Mouse (Mus musculus) heart, adult 9 months (tissue): ENCODE measurements around the gene C5ar1.
"Not testable (repeated sequence)": the region's sequence is repeated elsewhere in the genome, so short reads cannot be mapped to it uniquely, and the experiment has no call there.

Experiments used
- DNase-seq, 2 experiments: peaks; one replicate each; pipeline ENCODE4 v3.0.0; 2022; ENCODE audit warnings: low spot score in 2 of 2

The C5ar1 gene

GRCm38 (mm10) chr7:16274922-16275890 is 15.9 kb upstream of the C5ar1 start:
- no peak for DNase-seq

GRCm38 (mm10) chr7:16273766-16274140 is 14.4 kb upstream of the C5ar1 start:
- peak; percentile 74 to 76 for DNase-seq

- peak; percentile 83 to 85 for DNase-seq
Measured at GRCm38 (mm10) chr7:16273081-16273765, 13.9 kb upstream of the C5ar1 start, which contains the start of gene Inafm1. TSS of gene Inafm1 (minus strand) at chr7:16273617.

GRCm38 (mm10) chr7:16272681-16273080 is 13.3 kb upstream of the C5ar1 start:
- DNase-seq, result peak; percentile 46 to 56

GRCm38 (mm10) chr7:16271139-16271538 is 11.8 kb upstream of the C5ar1 start:
- no peak for DNase-seq

- DNase-seq, result not testable (repeated sequence)
Measured at GRCm38 (mm10) chr7:16266593-16266992, 7.3 kb upstream of the C5ar1 start.

GRCm38 (mm10) chr7:16265856-16266255 is 6.5 kb upstream of the C5ar1 start:
- no peak for DNase-seq

- DNase-seq, result no peak
Measured at GRCm38 (mm10) chr7:16263843-16264242, 4.5 kb upstream of the C5ar1 start.

GRCm38 (mm10) chr7:16263015-16263787 is 3.9 kb upstream of the C5ar1 start:
- peak in 1 of 2 experiments; percentile 74 for DNase-seq

GRCm38 (mm10) chr7:16261097-16261496 is 1.8 kb upstream of the C5ar1 start:
- DNase-seq, result no peak

- peak; percentile 40 to 63 for DNase-seq
Measured at GRCm38 (mm10) chr7:16257830-16258229, 1.5 kb downstream of the C5ar1 start.

- not testable (repeated sequence) for DNase-seq
Measured at GRCm38 (mm10) chr7:16255963-16256362, 3.4 kb downstream of the C5ar1 start.

- peak; percentile 44 to 66 for DNase-seq
Measured at GRCm38 (mm10) chr7:16254195-16254594, 5.1 kb downstream of the C5ar1 start.

- no peak for DNase-seq
Measured at GRCm38 (mm10) chr7:16250687-16251086, 8.7 kb downstream of the C5ar1 start.

GRCm38 (mm10) chr7:16245958-16246357 is 13.4 kb downstream of the C5ar1 start:
- DNase-seq, result no peak

GRCm38 (mm10) chr7:16244067-16244466 is 15.3 kb downstream of the C5ar1 start, which contains the start of gene C5ar2:
TSS of gene C5ar2 (minus strand) at chr7:16244154.
- DNase-seq, result peak; percentile 31 to 45

GRCm38 (mm10) chr7:16242198-16242597 is 17.1 kb downstream of the C5ar1 start:
- no peak for DNase-seq

- no peak for DNase-seq
Measured at GRCm38 (mm10) chr7:16241787-16242186, 17.6 kb downstream of the C5ar1 start.

GRCm38 (mm10) chr7:16240978-16241303 is 18.4 kb downstream of the C5ar1 start:
- DNase-seq, result no peak

GRCm38 (mm10) chr7:16240281-16240977 is 18.9 kb downstream of the C5ar1 start:
- DNase-seq, result no peak

- peak; percentile 60 to 63 for DNase-seq
Measured at GRCm38 (mm10) chr7:16239554-16239997, 19.8 kb downstream of the C5ar1 start.
